Mouse (Mus musculus): ENCODE results near the gene Olfr741.

Olfr741 gene

DNA sequence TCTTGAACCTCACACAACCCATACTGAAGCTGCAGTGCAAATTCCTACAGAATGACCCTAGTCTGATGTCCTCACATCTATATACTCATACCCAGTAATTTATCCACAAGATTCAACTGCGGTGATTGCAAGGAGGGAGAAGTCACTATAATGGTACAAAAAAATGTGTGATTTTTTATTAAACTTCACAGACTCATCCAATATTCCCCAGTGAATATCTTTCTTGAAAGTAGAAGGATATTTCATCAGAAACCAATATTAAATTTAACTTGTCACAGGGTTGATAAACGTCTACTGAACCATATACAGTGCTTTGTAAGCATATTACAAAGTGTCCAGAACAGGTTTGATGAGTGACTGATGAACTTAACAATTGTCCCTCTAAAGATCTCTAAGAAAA is at the start of gene Olfr741:
Gene Olfr741, plus strand, starts transcription at position 301 of the 400 bp plus-strand sequence.
- no peak for DNase-seq (ENCODE audit: low spot score)

DNA sequence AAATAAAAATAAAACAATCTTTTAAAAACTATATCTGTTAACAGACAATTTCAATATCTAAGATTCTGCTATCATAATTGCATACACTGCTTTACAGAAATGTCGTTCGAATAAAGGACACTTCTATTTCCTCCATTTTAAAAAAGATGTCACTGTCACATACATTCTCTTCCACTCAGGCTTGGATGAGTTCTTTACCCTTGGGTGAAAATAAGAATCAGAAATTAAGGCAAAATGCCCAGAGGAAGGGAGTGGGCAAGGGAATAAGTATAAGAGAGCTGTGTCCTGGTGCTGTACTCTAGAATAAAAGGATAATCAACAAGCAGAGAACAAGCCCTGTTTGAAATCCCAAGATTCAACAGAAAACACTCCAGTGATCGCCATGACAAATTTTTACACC is 27.3 kb upstream of the Olfr741 start, which contains the start of gene Olfr740:
Gene Olfr740, plus strand, starts transcription at position 301 of the 400 bp plus-strand sequence.
- DNase-seq (ENCODE audit: low spot score) = no peak

DNA sequence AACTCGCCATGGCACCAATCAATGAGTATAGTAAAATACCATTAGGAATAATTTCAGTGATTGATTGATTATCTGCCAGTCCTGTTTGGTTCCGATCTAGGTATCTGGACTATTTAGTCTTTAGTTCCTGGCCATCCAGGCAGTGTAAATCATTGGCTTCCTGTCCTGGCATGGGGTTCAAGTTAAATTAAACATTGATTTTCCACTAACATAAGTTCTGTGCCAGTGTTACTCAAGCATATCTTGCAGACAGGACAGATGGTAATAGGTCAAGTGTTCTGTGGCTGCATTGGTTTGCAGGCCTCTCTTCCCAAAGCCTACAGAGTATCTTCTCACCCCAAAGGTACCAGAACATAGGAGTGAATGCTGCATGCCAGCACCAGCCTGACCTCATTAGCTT is 5.9 kb downstream of the Olfr741 start:
- no peak for DNase-seq (ENCODE audit: low spot score)

DNA sequence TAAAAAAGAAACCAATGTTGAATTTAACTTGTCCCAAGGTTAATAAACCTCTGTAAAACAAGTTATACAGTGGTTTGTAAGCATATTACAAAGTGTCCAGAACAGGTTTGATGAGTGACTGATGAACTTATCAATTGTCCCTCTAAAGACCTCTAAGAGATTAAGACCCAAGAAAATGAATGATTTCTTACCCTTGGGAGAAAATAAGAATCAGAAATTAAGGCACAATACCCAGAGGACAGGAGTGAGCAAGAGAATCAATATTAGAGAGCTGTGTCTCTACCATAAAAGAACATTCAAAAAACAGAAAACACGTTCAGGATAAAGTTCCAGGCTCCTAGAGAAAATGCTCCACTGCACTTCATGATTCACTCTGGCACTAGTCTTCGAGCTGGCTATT is 30.8 kb downstream of the Olfr741 start, which contains the start of gene Olfr742:
Gene Olfr742, plus strand, starts transcription at position 301 of the 400 bp plus-strand sequence.
- DNase-seq (ENCODE audit: low spot score) = no peak

DNA sequence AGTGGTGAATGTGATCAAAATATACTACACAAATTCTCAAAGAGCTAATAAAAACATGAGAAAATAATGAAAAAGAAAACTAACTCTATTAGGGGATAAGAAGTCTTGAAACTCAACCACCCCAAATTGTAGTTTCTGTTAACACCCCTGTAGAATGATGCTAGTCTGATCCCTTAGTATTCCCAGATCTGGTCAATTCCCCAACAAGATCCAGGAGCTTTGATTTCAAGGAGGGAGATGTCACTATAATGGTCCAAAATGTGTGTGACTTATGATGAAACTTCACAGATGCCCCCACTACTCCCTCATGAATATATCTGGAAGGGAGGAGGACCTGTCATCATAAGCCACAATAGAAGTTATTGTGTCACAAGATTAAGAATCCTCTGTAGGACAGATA is 49.0 kb downstream of the Olfr741 start, which contains the start of gene Olfr743:
Gene Olfr743, plus strand, starts transcription at position 301 of the 400 bp plus-strand sequence.
- DNase-seq (ENCODE audit: low spot score) = no peak
